Mouse (Mus musculus) MEL-GATA-1-ER (cell line): Measurements from ENCODE around the gene Rmi2.
"Not testable (repeated sequence)": the region's sequence is repeated elsewhere in the genome, so short reads cannot be mapped to it uniquely, and the experiment has no call there.

Experiments
- DNase-seq: peaks from one replicate; pipeline ENCODE4 v3.0.0-alpha.2; 2012; ENCODE audit warnings: low read depth; ENCODE audit errors: extremely low read depth

The Rmi2 gene

GRCm38 (mm10) chr16:10834911-10835587 is at the start of gene Rmi2:
Gene Rmi2 (plus strand): TSS chr16:10835059.
- DNase-seq, result peak; percentile 54

GRCm38 (mm10) chr16:10785371-10786231 is 49.3 kb upstream of the Rmi2 start, which contains the start of gene Socs1:
Gene Socs1 (minus strand): TSS chr16:10785536.
- DNase-seq, result peak; percentile 77

GRCm38 (mm10) chr16:10786288-10786687 is 48.6 kb upstream of the Rmi2 start:
- DNase-seq, result peak; percentile 80

GRCm38 (mm10) chr16:10786782-10787547 is 47.9 kb upstream of the Rmi2 start:
- no peak for DNase-seq

GRCm38 (mm10) chr16:10787548-10788058 is 47.3 kb upstream of the Rmi2 start:
- DNase-seq, result no peak

- DNase-seq, result no peak
Measured at GRCm38 (mm10) chr16:10788271-10788670, 46.6 kb upstream of the Rmi2 start, which contains the start of gene Tnp2. Gene Tnp2 (minus strand): TSS chr16:10788660.

GRCm38 (mm10) chr16:10788866-10789265 is 46.0 kb upstream of the Rmi2 start:
- DNase-seq, result no peak

GRCm38 (mm10) chr16:10790702-10791101 is 44.2 kb upstream of the Rmi2 start, which contains the start of gene Prm3:
Gene Prm3 (minus strand): TSS chr16:10790914.
- no peak for DNase-seq

GRCm38 (mm10) chr16:10796034-10796433 is 38.8 kb upstream of the Rmi2 start, which contains the start of gene Prm2:
Gene Prm2 (minus strand): TSS chr16:10796134.
- no peak for DNase-seq

- DNase-seq, result not testable (repeated sequence)
Measured at GRCm38 (mm10) chr16:10802420-10802819, 32.4 kb upstream of the Rmi2 start.

GRCm38 (mm10) chr16:10805789-10806527 is 28.9 kb upstream of the Rmi2 start, which contains the start of gene Prm1:
Gene Prm1 (minus strand): TSS chr16:10805839.
- no peak for DNase-seq

- no peak for DNase-seq
Measured at GRCm38 (mm10) chr16:10810376-10810775, 24.5 kb upstream of the Rmi2 start.

GRCm38 (mm10) chr16:10812865-10813371 is 21.9 kb upstream of the Rmi2 start, which contains the start of gene Gm11172:
Gene Gm11172 (plus strand): TSS chr16:10812915.
- DNase-seq, result no peak

- no peak for DNase-seq
Measured at GRCm38 (mm10) chr16:10813726-10814125, 21.1 kb upstream of the Rmi2 start.

- DNase-seq, result no peak
Measured at GRCm38 (mm10) chr16:10814864-10815263, 20.0 kb upstream of the Rmi2 start.

- DNase-seq, result no peak
Measured at GRCm38 (mm10) chr16:10818579-10819135, 16.2 kb upstream of the Rmi2 start.

- DNase-seq, result no peak
Measured at GRCm38 (mm10) chr16:10819966-10820365, 14.9 kb upstream of the Rmi2 start.

- DNase-seq, result no peak
Measured at GRCm38 (mm10) chr16:10821387-10821786, 13.5 kb upstream of the Rmi2 start.

- DNase-seq, result no peak
Measured at GRCm38 (mm10) chr16:10824536-10824935, 10.3 kb upstream of the Rmi2 start.

GRCm38 (mm10) chr16:10825840-10826239 is 9.0 kb upstream of the Rmi2 start:
- no peak for DNase-seq
